Mouse (Mus musculus): ENCODE data around the gene Ccdc92b.

GRCm38 (mm10) chr11:74592246-74592645 is 27.2 kb upstream of the Ccdc92b start:
- TF ChIP-seq GATA1 (IDR thresholded peaks at IDR 0.05; ENCODE audit: borderline replicate concordance, low read length) (no peak), FLI1 (IDR thresholded peaks at IDR 0.05; ENCODE audit: low read length) (no peak)
